Mouse (Mus musculus) left cerebral cortex, adult 11 months (tissue): ENCODE results near the gene Dnajc2.
"Not testable (repeated sequence)": the region's sequence is repeated elsewhere in the genome, so short reads cannot be mapped to it uniquely, and the experiment has no call there.

Experiments used
- DNase-seq: peaks from one replicate; pipeline ENCODE4 v3.0.0; 2022; ENCODE audit warnings: low spot score

The Dnajc2 gene

GRCm38 (mm10) chr5:21743606-21744005 is 41.4 kb downstream of the Dnajc2 start:
- no peak for DNase-seq

DNA sequence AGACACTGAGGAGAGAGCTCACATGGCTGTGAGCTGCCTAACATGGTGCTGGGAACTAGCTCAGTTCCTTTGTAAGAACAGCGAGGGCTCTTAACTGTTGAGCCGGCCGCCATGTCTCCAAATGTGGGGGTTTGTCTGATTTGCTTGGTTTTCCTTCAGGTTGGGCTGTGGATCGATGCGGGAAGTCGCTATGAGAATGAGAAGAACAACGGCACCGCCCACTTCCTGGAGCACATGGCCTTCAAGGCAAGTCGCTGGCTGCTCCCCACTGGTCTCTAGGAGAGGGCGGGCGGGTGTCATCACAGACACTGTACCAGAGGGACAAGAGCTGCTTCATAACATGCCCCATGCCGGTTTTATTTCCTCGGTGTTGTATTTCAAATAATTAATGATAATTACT is 45.2 kb downstream of the Dnajc2 start:
- no peak for DNase-seq

DNA sequence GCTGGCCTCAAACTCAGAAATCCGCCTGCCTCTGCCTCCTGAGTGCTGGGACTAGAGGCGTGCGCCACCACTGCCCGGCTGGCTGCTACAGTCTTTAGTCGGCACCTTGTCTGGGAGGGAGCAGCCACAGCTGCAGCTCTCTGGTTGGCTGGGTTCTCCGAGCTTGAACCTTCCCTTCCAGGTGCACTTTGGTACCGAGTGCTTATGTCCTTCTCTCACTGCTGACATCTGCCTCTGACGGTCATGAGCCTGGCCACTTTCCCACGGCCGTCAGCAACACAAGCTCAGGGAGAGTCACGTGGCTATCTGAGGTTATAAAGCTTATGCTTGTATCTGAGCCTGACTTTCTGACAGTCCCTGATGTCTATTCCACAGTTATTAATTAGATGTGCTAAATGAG is 45.9 kb downstream of the Dnajc2 start:
- no peak for DNase-seq

- DNase-seq = no peak
Measured at GRCm38 (mm10) chr5:21737620-21738019, 47.4 kb downstream of the Dnajc2 start.

- peak; percentile 91 for DNase-seq
Measured at GRCm38 (mm10) chr5:21736956-21737585, 48.0 kb downstream of the Dnajc2 start, which contains the start of gene Pmpcb. Pmpcb (plus strand) TSS chr5:21737141.

- DNase-seq = no peak
Measured at GRCm38 (mm10) chr5:21736046-21736445, 49.0 kb downstream of the Dnajc2 start.

DNA sequence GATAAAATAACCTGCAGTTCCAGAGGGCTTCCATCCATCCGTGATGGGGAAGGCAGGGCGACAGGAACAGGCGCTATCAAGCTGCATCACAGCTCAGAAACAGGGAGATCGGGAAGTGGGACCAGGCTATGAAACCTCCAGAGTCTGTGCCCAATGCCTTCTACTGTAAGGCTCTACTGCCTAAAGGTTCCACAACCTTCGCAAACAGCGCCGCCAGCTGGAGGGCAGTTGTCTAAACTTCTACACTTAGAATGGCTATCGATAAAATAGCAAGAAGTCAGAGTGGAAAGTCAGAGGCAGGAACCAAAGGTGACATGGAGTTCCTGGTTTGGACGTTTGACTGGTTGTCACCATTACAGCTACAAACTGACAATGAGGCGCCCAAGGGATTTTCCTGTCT is 49.5 kb downstream of the Dnajc2 start:
- peak; percentile 38 for DNase-seq

DNA sequence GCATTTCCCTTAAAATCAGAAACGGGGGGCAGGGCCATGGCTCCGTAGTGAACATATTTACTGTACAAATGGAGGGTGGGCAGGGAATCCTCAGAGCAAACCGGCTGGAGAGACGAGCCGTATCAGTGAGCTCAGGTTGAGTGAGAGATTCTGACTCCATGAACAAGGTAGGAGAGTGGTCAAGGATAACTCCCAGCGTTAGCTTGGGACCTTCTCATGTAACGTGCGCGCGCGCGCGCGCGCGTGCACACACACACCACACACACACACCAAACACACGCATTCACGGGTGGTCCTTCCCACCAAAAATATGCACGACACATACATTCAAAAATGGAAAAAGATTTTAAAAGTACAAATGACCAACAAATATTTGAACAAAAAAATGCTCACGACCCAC is 50.0 kb downstream of the Dnajc2 start:
- DNase-seq = no peak

DNA sequence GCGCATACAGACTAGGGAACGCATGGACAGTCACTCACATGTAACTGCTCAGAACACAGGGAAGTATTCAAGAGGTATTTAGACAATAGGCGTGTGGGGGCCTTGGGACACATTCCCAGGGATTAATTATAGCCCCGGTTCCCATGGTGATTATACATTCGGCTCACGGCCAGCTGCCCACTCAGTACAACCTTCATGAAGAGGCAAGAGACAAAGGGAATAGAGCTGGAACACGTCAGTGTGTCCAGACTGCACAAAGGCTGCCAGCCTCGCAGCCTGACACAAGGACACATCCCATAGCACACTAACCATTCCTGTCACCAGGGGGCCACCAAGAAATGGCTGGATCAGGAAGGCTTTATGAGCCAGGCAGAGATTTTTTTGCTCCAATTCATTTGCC is 52.1 kb downstream of the Dnajc2 start:
- peak; percentile 63 for DNase-seq

- DNase-seq = no peak
Measured at GRCm38 (mm10) chr5:21732177-21732911, 52.7 kb downstream of the Dnajc2 start.

- no peak for DNase-seq
Measured at GRCm38 (mm10) chr5:21729107-21729506, 55.9 kb downstream of the Dnajc2 start.

GRCm38 (mm10) chr5:21724872-21725271 is 60.2 kb downstream of the Dnajc2 start:
- no peak for DNase-seq

GRCm38 (mm10) chr5:21724427-21724826 is 60.6 kb downstream of the Dnajc2 start:
- DNase-seq = no peak

DNA sequence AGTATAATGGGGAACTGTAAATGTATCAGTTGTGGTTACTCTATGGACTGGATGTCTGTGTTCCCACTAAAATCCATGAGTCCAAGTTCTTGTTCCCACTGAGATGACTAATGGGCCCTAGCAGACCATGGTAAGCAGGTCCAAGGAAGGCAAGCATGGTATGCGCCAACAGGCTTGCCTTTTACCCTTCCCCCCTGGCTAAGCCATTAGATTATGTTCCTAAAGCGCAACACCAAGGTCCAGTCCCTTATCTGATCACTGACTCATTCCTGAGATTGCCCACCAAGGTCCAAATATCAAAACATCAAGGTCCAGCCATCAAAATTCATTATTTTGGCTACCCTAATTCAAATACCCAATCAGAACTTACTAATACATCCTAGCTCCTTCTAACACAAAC is 65.8 kb downstream of the Dnajc2 start:
- DNase-seq = no peak

- DNase-seq = no peak
Measured at GRCm38 (mm10) chr5:21718546-21718945, 66.5 kb downstream of the Dnajc2 start.

DNA sequence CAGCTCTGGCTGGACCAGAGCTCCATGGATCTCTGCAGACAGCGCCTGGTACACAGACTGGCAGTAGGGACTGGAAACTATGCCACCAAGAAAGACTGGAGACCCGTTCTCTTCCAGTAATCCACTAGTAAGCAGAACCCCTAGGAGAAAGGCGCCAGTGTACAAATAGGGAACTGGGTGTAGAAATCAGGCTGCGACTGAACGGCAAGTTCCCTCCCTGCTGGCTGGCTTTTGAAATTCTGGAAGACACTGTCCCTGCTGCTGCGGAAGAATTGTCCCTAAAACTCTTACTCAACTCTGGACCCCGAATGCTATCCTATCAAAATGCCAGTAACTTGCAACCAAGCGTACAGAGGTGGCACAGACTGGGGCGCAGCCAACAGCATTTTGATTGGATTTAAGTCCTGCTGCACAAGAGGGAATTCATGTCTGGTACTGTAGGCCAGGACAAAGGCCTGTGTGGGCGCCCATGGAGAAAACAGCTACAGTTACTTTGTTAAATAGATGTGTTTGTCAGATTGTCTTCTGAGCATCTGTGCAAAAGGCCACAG is 67.8 kb downstream of the Dnajc2 start:
- DNase-seq = no peak

GRCm38 (mm10) chr5:21714447-21714846 is 70.6 kb downstream of the Dnajc2 start:
- no peak for DNase-seq

DNA sequence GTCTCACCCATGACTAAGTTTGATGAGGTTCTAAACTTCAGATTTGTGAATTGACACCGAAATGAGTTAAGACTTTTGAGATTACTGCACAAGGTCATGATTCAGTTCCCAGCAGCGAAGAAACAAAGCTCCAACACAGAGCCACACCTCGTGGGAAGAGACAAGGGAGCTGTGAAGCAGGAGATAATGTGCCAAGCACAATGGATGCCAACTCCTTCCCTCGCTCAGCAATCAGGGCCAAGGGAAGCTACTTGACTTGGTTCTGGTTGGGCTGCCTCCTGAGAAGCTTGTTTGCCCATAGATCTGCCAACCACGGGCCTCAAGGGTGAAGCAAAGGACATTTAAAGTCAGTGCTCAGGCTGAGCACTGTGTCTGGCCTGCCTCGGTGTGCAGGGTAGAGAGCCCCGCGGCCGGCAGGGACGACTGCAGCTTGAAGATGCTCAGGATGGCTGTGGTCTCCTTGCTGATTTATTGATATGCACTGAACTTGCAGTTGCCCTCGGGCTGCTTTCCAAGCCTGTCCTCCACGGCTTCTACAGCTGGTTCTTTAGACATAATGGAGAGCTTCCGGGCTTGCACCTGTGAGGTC is 72.8 kb downstream of the Dnajc2 start:
- no peak for DNase-seq

- DNase-seq = not testable (repeated sequence)
Measured at GRCm38 (mm10) chr5:21708011-21708410, 77.0 kb downstream of the Dnajc2 start.
